Mouse (Mus musculus) lung, postnatal 0 days (tissue): ENCODE results near the gene Ppp6r2.

ENCODE experiments used
- CTCF ChIP-seq: IDR thresholded peaks from 2 replicates; pipeline ENCODE4 v1.5.1; 2016; ENCODE audit warnings: antibody characterized with exemption, mild to moderate bottlenecking
- EP300 ChIP-seq: IDR thresholded peaks from 2 replicates; pipeline ENCODE4 v1.6.1; 2016; ENCODE audit warnings: antibody characterized with exemption, mild to moderate bottlenecking, control low read depth

- TF ChIP-seq CTCF (no peak), EP300 (no peak)
Measured at GRCm38 (mm10) chr15:89179630-89179964, 31.8 kb upstream of the Ppp6r2 start.
